Mouse (Mus musculus) megakaryocyte, adult 5-6 weeks (primary cell): ENCODE results near the gene Mpped1. TPM values are rescaled to one million over a fixed set of nuclear protein-coding genes. Genes with fewer than 3 reads are reported as not detected.

Experiments
- ATAC-seq: 2 replicates; pipeline ENCODE4 v1.8.0; 2016; ENCODE audit warnings: mild to moderate bottlenecking, inconsistent platforms; ENCODE audit not compliant: poor library complexity, severe bottlenecking
- total RNA-seq, 2 experiments: library from RNA; stranded (forward) in 1 of 2; stranded (reverse) in 1 of 2; fragments of 153-499, 151-499 nt in 1 of 2; fragments of 221-1000, 200-1000 nt in 1 of 2; gene quantifications; 2 replicates each; pipeline versions ENCODE4 v1.2.3 to v1.2.4; 2015 to 2017

Mpped1 gene
- total RNA-seq, 2 experiments from 2014 or later = not detected

DNA sequence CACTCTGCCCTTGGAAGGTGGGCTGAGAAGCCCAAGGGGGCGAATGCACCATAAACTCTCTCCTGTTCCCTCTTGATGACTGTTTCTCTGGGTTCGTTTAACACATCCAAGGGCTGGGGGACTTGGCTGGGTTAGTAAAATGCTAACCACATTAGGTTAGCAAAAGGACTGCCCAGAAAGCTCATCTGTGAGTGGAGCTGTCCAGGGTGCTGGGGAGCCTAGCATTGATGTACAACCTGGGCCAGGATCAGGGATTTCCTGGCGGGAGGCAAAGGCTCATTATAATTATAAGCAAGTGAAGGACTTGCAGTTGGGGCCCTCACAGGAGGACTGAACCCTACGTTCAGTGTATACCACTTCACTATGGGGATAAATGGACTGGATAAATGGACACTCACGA, 100.6 kb downstream of the Mpped1 start:
- ATAC-seq = no peak

GRCm38 (mm10) chr15:83883821-83884220, 104.6 kb downstream of the Mpped1 start:
- no peak for ATAC-seq

- ATAC-seq = no peak
Measured at GRCm38 (mm10) chr15:83884291-83884690, 105.0 kb downstream of the Mpped1 start.

DNA sequence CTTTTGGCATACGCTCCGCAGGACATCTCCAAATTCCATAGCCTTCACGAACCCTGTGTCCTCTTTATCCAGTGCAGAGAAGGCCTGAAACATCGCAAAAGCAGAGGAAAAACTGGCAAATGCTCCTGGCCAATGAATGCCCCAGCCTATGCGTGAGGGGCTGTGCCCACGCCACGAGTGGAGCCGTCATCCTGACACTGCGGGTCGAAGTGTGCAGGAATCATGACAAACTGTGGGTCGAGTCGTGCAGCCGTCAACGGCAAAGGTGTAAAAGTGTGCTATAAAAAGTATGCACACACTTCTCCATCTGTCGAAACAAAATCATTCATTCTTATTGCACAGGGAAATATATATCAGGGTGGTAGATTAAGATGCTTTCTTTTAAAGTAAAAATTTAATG, 113.6 kb downstream of the Mpped1 start:
- no peak for ATAC-seq

DNA sequence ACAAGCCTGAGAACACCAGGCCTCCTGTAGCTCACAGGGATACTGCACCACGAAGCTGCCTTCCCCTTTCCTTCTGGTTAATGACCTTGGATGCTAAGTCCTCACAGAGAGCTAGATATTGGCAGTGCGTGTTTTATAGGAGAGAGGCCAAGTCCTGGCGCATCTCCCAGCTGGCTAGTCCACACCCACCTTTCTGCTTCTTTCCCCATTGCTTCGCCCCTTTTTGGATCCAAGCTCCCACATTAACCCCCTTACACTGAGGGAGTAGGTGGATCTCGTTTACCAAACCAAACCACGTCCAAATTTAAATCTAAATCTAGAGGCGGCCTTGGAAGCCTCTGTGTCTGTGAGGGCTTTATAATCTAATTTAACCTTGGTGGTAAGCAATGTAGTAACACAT, 115.0 kb downstream of the Mpped1 start:
- no peak for ATAC-seq

GRCm38 (mm10) chr15:83896011-83896410, 116.7 kb downstream of the Mpped1 start:
- no peak for ATAC-seq

DNA sequence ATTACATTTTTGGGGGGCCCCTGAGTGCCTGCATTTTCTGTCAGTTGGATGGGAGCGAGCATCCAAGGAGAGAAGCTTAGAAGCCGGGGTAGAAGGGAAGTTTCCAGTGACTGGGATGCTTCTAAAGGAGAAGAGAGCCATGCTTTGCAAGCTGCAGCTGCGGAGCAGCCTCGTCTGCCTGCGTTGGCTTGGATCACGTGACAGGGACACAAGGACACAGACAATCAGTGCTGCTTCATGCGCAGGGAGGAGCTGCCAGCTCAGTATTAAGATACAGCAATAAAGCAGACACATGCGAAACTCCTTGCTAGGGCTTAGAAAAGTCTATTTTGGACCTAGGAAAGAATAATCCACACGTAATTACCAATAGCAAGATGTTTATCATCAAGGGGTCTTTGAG, 118.0 kb downstream of the Mpped1 start:
- no peak for ATAC-seq

DNA sequence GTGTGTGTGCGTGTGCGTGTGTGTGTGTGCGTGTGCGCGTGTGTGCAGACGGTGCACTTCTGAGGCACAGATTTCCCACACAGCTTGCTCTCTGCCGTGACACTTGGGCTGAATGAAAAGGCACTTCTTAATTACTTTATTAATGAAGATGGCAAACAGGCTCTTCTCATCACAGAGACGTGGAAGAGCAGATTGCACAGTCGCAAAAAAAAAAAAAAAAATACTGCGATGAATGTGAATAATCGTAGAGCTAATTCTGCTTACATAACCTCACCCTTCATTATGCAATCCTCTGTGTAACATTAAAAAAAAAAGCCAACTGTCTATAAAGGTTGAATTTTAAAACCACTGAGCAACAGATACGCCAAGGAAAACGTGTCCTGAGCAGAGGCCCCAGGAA, 127.2 kb downstream of the Mpped1 start:
- ATAC-seq = no peak

Other genes with a start within 250 kb of the Mpped1 start
- gene Tspo, start 215.9 kb upstream of the Mpped1 start, total RNA-seq (2015) = 184 and 209 TPM in 2 replicates
- 112 and 119 TPM in 2 replicates for gene Tspo, start 215.9 kb upstream of the Mpped1 start, total RNA-seq (2017)
- 4.3 and 5.2 TPM in 2 replicates for gene Mcat, start 215.7 kb upstream of the Mpped1 start, total RNA-seq (2015)
- gene Mcat, start 215.7 kb upstream of the Mpped1 start, total RNA-seq (2017) = 7.0 and 8.0 TPM in 2 replicates
- gene Ttll12, start 184.3 kb upstream of the Mpped1 start, total RNA-seq (2015) = 5.9 and 6.1 TPM in 2 replicates
- gene Ttll12, start 184.3 kb upstream of the Mpped1 start, total RNA-seq (2017) = 3.0 and 6.5 TPM in 2 replicates
- gene Scube1, start 54.4 kb upstream of the Mpped1 start, total RNA-seq (2015) = not detected in 2 replicates
- gene Scube1, start 54.4 kb upstream of the Mpped1 start, total RNA-seq (2017) = not detected in 2 replicates